Mouse (Mus musculus): ENCODE results near the gene Zfp961. TPM values are rescaled to one million over a fixed set of nuclear protein-coding genes. Genes with fewer than 3 reads are reported as not detected.

The Zfp961 gene
- polyA plus RNA-seq, 1 experiment from 2014 or later, result 22.6 TPM

DNA sequence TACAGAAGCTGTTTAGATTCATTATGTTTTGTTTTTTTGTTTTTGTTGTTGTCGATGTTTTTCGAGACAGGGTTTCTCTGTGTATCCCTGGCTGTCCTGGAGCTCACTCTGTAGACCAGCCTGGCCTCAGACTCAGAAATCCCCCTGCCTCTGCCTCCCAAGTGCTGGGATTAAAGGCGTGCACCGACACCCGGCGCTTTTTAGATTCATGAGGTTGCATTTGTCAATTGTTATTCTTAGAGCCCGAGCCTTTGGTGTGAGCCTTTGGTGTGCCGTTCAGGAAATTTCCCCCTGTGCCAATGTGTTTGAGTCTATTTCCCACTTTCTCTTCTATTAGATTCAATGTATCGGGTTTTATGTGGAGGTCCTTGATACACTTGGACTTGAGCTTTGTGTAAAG lies 3.8 kb downstream of the Zfp961 start:
- Histone ChIP-seq H3K9me3 (ENCODE audit: control insufficient read depth, low read length) (peaks cover 10% of the 10 kb centered on the region), H3K4me3 (replicated peaks; ENCODE audit: low read length) (no peak overlapping the region), H3K27me3 (replicated peaks; ENCODE audit: control insufficient read depth, insufficient read depth, low read length) (no peaks in the 10 kb centered on the region), H3K4me1 (replicated peaks; ENCODE audit: control insufficient read depth, insufficient read depth, low read length) (peaks cover 14% of the 10 kb centered on the region), H3K36me3 (ENCODE audit: control insufficient read depth, insufficient read depth) (peaks cover 3% of the 10 kb centered on the region; the same call in 1 of the 2 replicates), H3K27ac (ENCODE audit: low read length) (no peak overlapping the region), H3K9ac (replicated peaks; ENCODE audit: low read depth, low read length) (no peak overlapping the region), H3K4me2 (ENCODE audit: low read length) (no peak overlapping the region)
- ATAC-seq, result no peak
- 99% methylated on average over 9 of the region's 9 CpGs for WGBS

DNA sequence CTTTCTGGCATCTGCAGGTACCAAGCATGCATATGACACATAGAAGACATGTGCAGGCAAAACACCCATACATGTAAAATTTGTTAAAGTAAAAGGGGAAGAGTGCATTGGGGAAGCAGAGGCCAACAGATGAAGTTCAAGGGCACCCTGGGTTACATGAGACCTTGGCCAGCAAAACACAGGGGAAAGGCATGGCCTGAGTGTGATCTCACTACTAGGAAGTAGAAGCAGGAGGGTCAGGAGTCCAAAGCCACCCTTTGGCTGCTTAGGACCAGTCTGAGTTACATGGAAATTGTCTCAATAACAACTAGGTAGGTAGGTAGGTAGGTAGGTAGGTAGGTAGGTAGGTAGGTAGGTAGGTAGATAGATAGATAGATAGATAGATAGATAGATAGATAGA lies 9.6 kb downstream of the Zfp961 start:
- no peak overlapping the region for H3K4me3 ChIP-seq (replicated peaks; ENCODE audit: low read length)
- 0 out of 2 replicates have a peak, but pooled peaks cover 1% of the 10 kb centered on the region for H3K9me3 ChIP-seq (ENCODE audit: control insufficient read depth, low read length)
- H3K9ac ChIP-seq (replicated peaks; ENCODE audit: low read depth, low read length), result no peak overlapping the region
- H3K27ac ChIP-seq (ENCODE audit: low read length), result no peak overlapping the region
- no peaks in the 10 kb centered on the region for H3K4me1 ChIP-seq (replicated peaks; ENCODE audit: control insufficient read depth, insufficient read depth, low read length)
- no peaks in the 10 kb centered on the region for H3K27me3 ChIP-seq (replicated peaks; ENCODE audit: control insufficient read depth, insufficient read depth, low read length)
- H3K4me2 ChIP-seq (ENCODE audit: low read length), result no peak overlapping the region
- peaks cover 2% of the 10 kb centered on the region for H3K36me3 ChIP-seq (ENCODE audit: control insufficient read depth, insufficient read depth)
- no peak for ATAC-seq

DNA sequence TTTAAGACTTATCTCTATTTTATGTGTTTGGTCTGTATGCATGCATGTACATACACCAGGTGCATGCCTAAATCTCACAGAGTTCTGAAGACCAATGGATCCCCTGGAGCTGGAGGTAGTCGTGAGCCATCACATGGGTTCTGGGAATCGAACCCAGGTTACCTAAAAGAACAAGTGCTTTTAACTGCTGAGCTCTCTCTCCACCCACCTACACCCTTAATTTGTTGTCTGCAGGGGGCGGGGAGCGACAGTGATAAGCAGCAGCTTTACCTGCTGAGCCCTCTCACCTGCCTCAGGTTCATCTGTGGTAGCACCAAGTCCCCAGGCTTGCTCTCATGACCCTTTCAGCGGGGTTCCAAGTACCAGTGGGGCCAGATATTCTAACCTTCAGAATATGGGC lies 11.0 kb downstream of the Zfp961 start:
- H3K4me2 ChIP-seq (ENCODE audit: low read length), result no peak overlapping the region
- H3K9ac ChIP-seq (replicated peaks; ENCODE audit: low read depth, low read length), result no peak overlapping the region
- no peaks in the 10 kb centered on the region for H3K27me3 ChIP-seq (replicated peaks; ENCODE audit: control insufficient read depth, insufficient read depth, low read length)
- 91% methylated on average over 5 of the region's 5 CpGs for WGBS
- H3K27ac ChIP-seq (ENCODE audit: low read length), result no peak overlapping the region
- H3K4me1 ChIP-seq (replicated peaks; ENCODE audit: control insufficient read depth, insufficient read depth, low read length), result no peaks in the 10 kb centered on the region
- peaks cover 4% of the 10 kb centered on the region; the same call in 1 of the 2 replicates for H3K9me3 ChIP-seq (ENCODE audit: control insufficient read depth, low read length)
- H3K4me3 ChIP-seq (replicated peaks; ENCODE audit: low read length), result no peak overlapping the region
- ATAC-seq, result no peak
- H3K36me3 ChIP-seq (ENCODE audit: control insufficient read depth, insufficient read depth), result peaks cover 13% of the 10 kb centered on the region

DNA sequence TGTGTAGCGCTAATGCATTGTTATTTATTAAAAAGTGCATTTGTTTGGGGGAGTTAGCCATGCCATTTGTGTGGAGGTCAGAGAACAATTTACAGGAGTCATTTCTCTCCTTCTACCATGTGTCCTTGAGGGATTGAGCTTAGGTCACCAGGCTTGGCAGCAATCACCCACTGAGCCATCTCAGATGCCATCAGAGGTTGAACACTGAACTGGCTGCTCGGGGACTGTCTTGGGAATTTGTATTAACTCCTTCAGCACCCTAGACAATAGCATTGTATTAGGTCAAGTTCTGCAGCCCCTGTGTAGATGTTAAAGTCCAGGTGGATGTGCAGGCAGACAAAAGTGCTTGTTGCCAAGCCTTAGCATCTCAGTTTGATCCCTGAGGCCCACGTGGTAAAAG lies 13.2 kb downstream of the Zfp961 start:
- Histone ChIP-seq H3K27ac (ENCODE audit: low read length) (no peak overlapping the region), H3K4me3 (replicated peaks; ENCODE audit: low read length) (no peak overlapping the region), H3K36me3 (ENCODE audit: control insufficient read depth, insufficient read depth) (peaks cover 32% of the 10 kb centered on the region), H3K27me3 (replicated peaks; ENCODE audit: control insufficient read depth, insufficient read depth, low read length) (no peaks in the 10 kb centered on the region), H3K9ac (replicated peaks; ENCODE audit: low read depth, low read length) (no peak overlapping the region), H3K9me3 (ENCODE audit: control insufficient read depth, low read length) (peaks cover 11% of the 10 kb centered on the region), H3K4me1 (replicated peaks; ENCODE audit: control insufficient read depth, insufficient read depth, low read length) (no peaks in the 10 kb centered on the region), H3K4me2 (ENCODE audit: low read length) (no peak overlapping the region)
- WGBS, result 92% methylated on average over 3 of the region's 3 CpGs
- ATAC-seq, result no peak

DNA sequence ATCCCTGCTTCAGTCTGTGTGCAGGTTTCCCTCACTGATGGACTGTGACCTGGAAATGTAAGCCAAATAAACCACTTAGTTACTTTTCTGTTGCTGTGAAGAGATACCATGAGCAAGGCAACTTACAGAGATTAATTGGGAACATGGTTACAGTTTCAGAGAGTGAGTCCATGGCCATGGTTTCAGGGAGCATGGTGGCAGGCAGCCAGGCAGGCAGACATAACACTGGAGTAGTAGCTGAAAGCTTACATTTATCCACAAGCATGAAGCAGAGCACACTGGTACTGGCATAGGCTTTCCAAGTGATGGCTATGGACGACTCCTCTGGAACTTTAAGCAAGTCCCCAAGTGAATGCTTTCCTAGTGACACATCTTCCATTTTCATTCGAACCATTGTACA lies 14.3 kb downstream of the Zfp961 start:
- ATAC-seq, result no peak
- no peaks in the 10 kb centered on the region for H3K4me1 ChIP-seq (replicated peaks; ENCODE audit: control insufficient read depth, insufficient read depth, low read length)
- peaks cover 32% of the 10 kb centered on the region for H3K36me3 ChIP-seq (ENCODE audit: control insufficient read depth, insufficient read depth)
- H3K27me3 ChIP-seq (replicated peaks; ENCODE audit: control insufficient read depth, insufficient read depth, low read length), result no peaks in the 10 kb centered on the region
- no peak overlapping the region for H3K4me2 ChIP-seq (ENCODE audit: low read length)
- H3K4me3 ChIP-seq (replicated peaks; ENCODE audit: low read length), result no peak overlapping the region
- H3K9ac ChIP-seq (replicated peaks; ENCODE audit: low read depth, low read length), result no peak overlapping the region
- WGBS, result 95% methylated on average over 2 of the region's 2 CpGs
- H3K27ac ChIP-seq (ENCODE audit: low read length), result no peak overlapping the region
- H3K9me3 ChIP-seq (ENCODE audit: control insufficient read depth, low read length), result peaks cover 11% of the 10 kb centered on the region

DNA sequence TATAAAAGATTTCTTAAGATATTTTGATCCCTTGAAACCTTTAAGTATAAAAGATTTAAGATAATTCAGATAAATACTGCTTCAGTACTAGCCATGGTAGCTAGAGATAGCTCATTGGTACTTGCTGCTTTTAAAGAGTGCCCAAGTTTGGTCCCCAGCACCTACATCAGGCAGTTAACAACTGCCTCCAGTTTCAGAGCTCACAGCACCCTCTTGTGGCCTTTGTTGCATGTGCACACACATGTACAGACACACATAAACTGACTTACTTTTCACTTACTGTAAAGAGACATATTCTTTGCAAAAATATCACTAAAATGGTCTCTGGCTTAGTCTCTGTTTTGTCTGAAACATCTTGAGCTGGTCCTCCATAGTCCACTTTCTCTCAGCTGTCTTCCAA lies 15.6 kb downstream of the Zfp961 start:
- H3K4me3 ChIP-seq (replicated peaks; ENCODE audit: low read length), result no peak overlapping the region
- no peak overlapping the region for H3K4me2 ChIP-seq (ENCODE audit: low read length)
- H3K27ac ChIP-seq (ENCODE audit: low read length), result no peak overlapping the region
- no peak for ATAC-seq
- H3K9ac ChIP-seq (replicated peaks; ENCODE audit: low read depth, low read length), result no peak overlapping the region
- H3K36me3 ChIP-seq (ENCODE audit: control insufficient read depth, insufficient read depth), result peaks cover 32% of the 10 kb centered on the region
- no peaks in the 10 kb centered on the region for H3K4me1 ChIP-seq (replicated peaks; ENCODE audit: control insufficient read depth, insufficient read depth, low read length)
- no peaks in the 10 kb centered on the region for H3K27me3 ChIP-seq (replicated peaks; ENCODE audit: control insufficient read depth, insufficient read depth, low read length)
- peaks cover 11% of the 10 kb centered on the region for H3K9me3 ChIP-seq (ENCODE audit: control insufficient read depth, low read length)

DNA sequence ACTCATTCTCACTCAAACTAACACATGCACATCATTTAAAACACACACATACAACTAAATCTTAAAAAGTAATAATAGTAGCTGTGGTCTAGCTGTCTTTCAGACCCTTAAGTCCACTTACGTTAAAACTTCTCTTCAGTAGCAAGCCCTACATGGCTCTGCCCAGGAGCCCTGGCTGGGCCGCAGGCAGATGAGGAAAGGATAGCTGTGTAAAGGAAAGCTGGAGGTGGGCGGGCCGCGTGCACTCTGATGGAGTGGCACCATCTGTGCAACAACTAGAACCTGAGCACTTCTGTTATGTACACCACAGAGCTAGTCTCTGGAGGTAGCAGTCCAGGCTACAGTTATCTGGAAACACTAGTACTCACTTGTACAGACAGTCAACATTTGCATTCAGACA lies 16.4 kb downstream of the Zfp961 start:
- no peak for ATAC-seq

DNA sequence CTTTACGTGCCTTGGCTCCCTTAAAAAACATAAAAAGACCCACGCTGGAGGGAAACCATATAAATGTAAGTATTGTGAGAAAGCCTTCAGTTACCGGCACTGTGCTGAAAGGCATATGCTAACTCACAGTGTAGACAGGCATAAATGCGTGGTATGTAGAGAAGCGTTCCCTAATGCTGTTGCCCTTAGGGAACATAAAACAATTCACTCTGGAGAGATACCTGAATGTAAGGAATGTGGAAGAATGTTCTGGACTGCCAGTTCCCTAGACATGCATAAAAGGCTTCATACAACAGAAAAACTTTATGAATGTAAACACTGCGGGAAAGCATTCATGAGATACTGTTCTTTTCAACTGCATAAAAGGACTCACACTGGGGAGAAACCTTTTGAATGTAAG lies 17.3 kb downstream of the Zfp961 start:
- Histone ChIP-seq H3K36me3 (ENCODE audit: control insufficient read depth, insufficient read depth) (peaks cover 32% of the 10 kb centered on the region), H3K27me3 (replicated peaks; ENCODE audit: control insufficient read depth, insufficient read depth, low read length) (no peaks in the 10 kb centered on the region), H3K9me3 (ENCODE audit: control insufficient read depth, low read length) (peaks cover 11% of the 10 kb centered on the region), H3K9ac (replicated peaks; ENCODE audit: low read depth, low read length) (no peak overlapping the region), H3K4me3 (replicated peaks; ENCODE audit: low read length) (no peak overlapping the region), H3K4me1 (replicated peaks; ENCODE audit: control insufficient read depth, insufficient read depth, low read length) (no peaks in the 10 kb centered on the region), H3K27ac (ENCODE audit: low read length) (no peak overlapping the region), H3K4me2 (ENCODE audit: low read length) (no peak overlapping the region)
- ATAC-seq, result no peak
- 77% methylated on average over 6 of the region's 6 CpGs for WGBS

More for the DNA sequence above, 16.4 kb downstream of the Zfp961 start:
- no peak overlapping the region for H3K4me2 ChIP-seq (ENCODE audit: low read length)
- no peak overlapping the region for H3K27ac ChIP-seq (ENCODE audit: low read length)
- peaks cover 32% of the 10 kb centered on the region for H3K36me3 ChIP-seq (ENCODE audit: control insufficient read depth, insufficient read depth)
- H3K9ac ChIP-seq (replicated peaks; ENCODE audit: low read depth, low read length), result no peak overlapping the region
- no peaks in the 10 kb centered on the region for H3K27me3 ChIP-seq (replicated peaks; ENCODE audit: control insufficient read depth, insufficient read depth, low read length)
- H3K4me3 ChIP-seq (replicated peaks; ENCODE audit: low read length), result no peak overlapping the region
- H3K4me1 ChIP-seq (replicated peaks; ENCODE audit: control insufficient read depth, insufficient read depth, low read length), result no peaks in the 10 kb centered on the region
- 99% methylated on average over 5 of the region's 5 CpGs for WGBS
- H3K9me3 ChIP-seq (ENCODE audit: control insufficient read depth, low read length), result peaks cover 11% of the 10 kb centered on the region

DNA sequence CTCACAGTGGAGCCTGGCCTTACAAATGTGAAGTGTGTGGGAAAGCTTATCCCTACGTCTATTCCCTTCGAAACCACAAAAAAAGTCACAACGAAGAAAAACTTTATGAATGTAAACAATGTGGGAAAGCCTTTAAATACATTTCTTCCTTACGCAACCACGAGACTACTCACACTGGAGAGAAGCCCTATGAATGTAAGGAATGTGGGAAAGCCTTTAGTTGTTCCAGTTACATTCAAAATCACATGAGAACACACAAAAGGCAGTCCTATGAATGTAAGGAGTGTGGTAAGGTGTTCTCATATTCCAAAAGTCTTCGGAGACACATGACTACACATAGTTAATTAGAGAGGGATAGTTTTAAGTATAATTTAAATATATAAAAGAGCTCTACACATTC lies 17.8 kb downstream of the Zfp961 start:
- Histone ChIP-seq H3K9me3 (ENCODE audit: control insufficient read depth, low read length) (peaks cover 11% of the 10 kb centered on the region), H3K4me3 (replicated peaks; ENCODE audit: low read length) (no peak overlapping the region), H3K4me2 (ENCODE audit: low read length) (no peak overlapping the region), H3K27me3 (replicated peaks; ENCODE audit: control insufficient read depth, insufficient read depth, low read length) (no peaks in the 10 kb centered on the region), H3K27ac (ENCODE audit: low read length) (no peak overlapping the region), H3K9ac (replicated peaks; ENCODE audit: low read depth, low read length) (no peak overlapping the region), H3K36me3 (ENCODE audit: control insufficient read depth, insufficient read depth) (peaks cover 32% of the 10 kb centered on the region), H3K4me1 (replicated peaks; ENCODE audit: control insufficient read depth, insufficient read depth, low read length) (no peaks in the 10 kb centered on the region)
- WGBS, result 74% methylated on average over 6 of the region's 6 CpGs
- no peak for ATAC-seq

DNA sequence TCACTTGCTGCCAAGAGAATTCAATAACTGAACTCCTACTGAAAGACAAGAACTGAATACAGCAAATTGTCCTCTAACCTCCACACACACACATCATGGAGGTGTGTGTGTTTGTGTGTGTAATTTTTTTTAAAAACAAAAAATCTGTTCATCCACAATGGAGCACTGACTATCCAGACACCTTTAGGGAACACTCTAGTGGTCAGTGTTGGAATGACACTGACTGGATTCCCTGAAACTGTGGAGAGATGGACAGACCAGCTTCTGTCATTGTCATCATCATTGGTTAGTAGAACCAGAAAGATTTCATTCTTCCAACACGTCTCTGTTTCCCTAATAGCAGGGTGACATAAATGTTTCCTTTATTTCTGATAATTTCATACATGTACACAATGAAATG lies 21.1 kb downstream of the Zfp961 start:
- peaks cover 5% of the 10 kb centered on the region for H3K9me3 ChIP-seq (ENCODE audit: control insufficient read depth, low read length)
- no peak overlapping the region for H3K4me3 ChIP-seq (replicated peaks; ENCODE audit: low read length)
- H3K4me1 ChIP-seq (replicated peaks; ENCODE audit: control insufficient read depth, insufficient read depth, low read length), result no peaks in the 10 kb centered on the region
- peaks cover 18% of the 10 kb centered on the region for H3K36me3 ChIP-seq (ENCODE audit: control insufficient read depth, insufficient read depth)
- H3K27ac ChIP-seq (ENCODE audit: low read length), result no peak overlapping the region
- WGBS, result 72% methylated on average over 1 of the region's 1 CpGs
- H3K9ac ChIP-seq (replicated peaks; ENCODE audit: low read depth, low read length), result no peak overlapping the region
- no peaks in the 10 kb centered on the region for H3K27me3 ChIP-seq (replicated peaks; ENCODE audit: control insufficient read depth, insufficient read depth, low read length)
- ATAC-seq, result no peak
- no peak overlapping the region for H3K4me2 ChIP-seq (ENCODE audit: low read length)
